In genomic region chr11:8467403-8468160, GRCm38 (mm10) we compare ENCODE assay signal across 8 mouse cellular contexts.
DNase-seq lines count a peak whose midpoint lies in the region; ATAC-seq and TF ChIP-seq lines count a peak whose summit lies in the region.

No protein-coding gene starts in this region.

- H3K9me3 ChIP-seq in kidney, embryonic 15.5 days (replicated peaks), result no peaks in the 10 kb centered on the region
- H3K9me3 ChIP-seq in hindbrain, embryonic 11.5 days (ENCODE audit: control insufficient read depth, low read length), result no peaks in the 10 kb centered on the region
- H3K9me3 ChIP-seq in midbrain, embryonic 11.5 days (ENCODE audit: control insufficient read depth, low read length), result no peaks in the 10 kb centered on the region

- TF ChIP-seq POLR2A in cortical plate, adult 2 months (IDR thresholded peaks at IDR 0.05; ENCODE audit: extremely low read depth, insufficient read depth, low read length), result 0 out of 2 replicates have a peak, but pooled peaks have one; percentile 11

- peaks cover 45% of the 10 kb centered on the region for H3K4me1 ChIP-seq in kidney, embryonic 15.5 days
- H3K4me1 ChIP-seq in cortical plate, adult 2 months (ENCODE audit: control insufficient read depth, insufficient read depth, low read length), result 0 out of 2 replicates have a peak, but pooled peaks cover 1% of the 10 kb centered on the region
- no peaks in the 10 kb centered on the region for H3K4me1 ChIP-seq in hindbrain, embryonic 11.5 days (replicated peaks; ENCODE audit: control insufficient read depth, insufficient read depth, low read length)
- H3K4me1 ChIP-seq in midbrain, embryonic 11.5 days (ENCODE audit: control insufficient read depth, insufficient read depth, low read length), result peaks cover 14% of the 10 kb centered on the region

- TF ChIP-seq CTCF in cortical plate, adult 2 months (IDR thresholded peaks at IDR 0.05; ENCODE audit: extremely low read depth, insufficient read depth, low read length), result no peak

- peaks cover 13% of the 10 kb centered on the region for H3K36me3 ChIP-seq in kidney, embryonic 15.5 days
- no peaks in the 10 kb centered on the region for H3K36me3 ChIP-seq in hindbrain, embryonic 11.5 days (ENCODE audit: control insufficient read depth, insufficient read depth, low read length)
- H3K36me3 ChIP-seq in midbrain, embryonic 11.5 days (ENCODE audit: control insufficient read depth, insufficient read depth, low read length), result no peaks in the 10 kb centered on the region

- H3K27me3 ChIP-seq in kidney, embryonic 15.5 days, result no peaks in the 10 kb centered on the region
- H3K27me3 ChIP-seq in hindbrain, embryonic 11.5 days (ENCODE audit: control insufficient read depth, insufficient read depth, low read length), result no peaks in the 10 kb centered on the region
- H3K27me3 ChIP-seq in midbrain, embryonic 11.5 days (ENCODE audit: control insufficient read depth, insufficient read depth, low read length), result 0 out of 2 replicates have a peak, but pooled peaks cover 2% of the 10 kb centered on the region

- peak overlapping the region; percentile 95 for H3K27ac ChIP-seq in kidney, embryonic 15.5 days
- peak overlapping the region; percentile 92 for H3K27ac ChIP-seq in cortical plate, adult 2 months (ENCODE audit: insufficient read depth, low read length)
- H3K27ac ChIP-seq in hindbrain, embryonic 11.5 days (ENCODE audit: low read depth, low read length), result no peak overlapping the region
- H3K27ac ChIP-seq in midbrain, embryonic 11.5 days (ENCODE audit: low read depth, low read length), result no peak overlapping the region

- ATAC-seq in kidney, embryonic 15.5 days (replicated peaks; ENCODE audit: low FRiP score), result peak; percentile 15; the same call in 1 of the 2 replicates
- ATAC-seq in hindbrain, embryonic 11.5 days (ENCODE audit: low FRiP score), result peak; percentile 20
- peak; percentile 41; the same call in 1 of the 2 replicates for ATAC-seq in midbrain, embryonic 11.5 days (ENCODE audit: low FRiP score)

- H3K9ac ChIP-seq in kidney, embryonic 15.5 days, result peak overlapping the region; percentile 50
- H3K9ac ChIP-seq in hindbrain, embryonic 11.5 days (ENCODE audit: low read depth, low read length), result no peak overlapping the region
- H3K9ac ChIP-seq in midbrain, embryonic 11.5 days (ENCODE audit: low read length), result peak overlapping the region; percentile 64

- WGBS in kidney, embryonic 15.5 days, result 13% methylated on average over 13 of the region's 13 CpGs
- WGBS in hindbrain, embryonic 11.5 days, result 30% methylated on average over 13 of the region's 13 CpGs
- WGBS in midbrain, embryonic 11.5 days, result 23% methylated on average over 13 of the region's 13 CpGs

- no peak for DNase-seq in kidney, adult 8-10 months
- DNase-seq in hindbrain, embryonic 11.5 days (ENCODE audit: low spot score), result peak; percentile 25
- DNase-seq in midbrain, embryonic 11.5 days (ENCODE audit: low spot score, missing footprints), result peak; percentile 84
- no peak for DNase-seq in thymus, postnatal 14 days
- DNase-seq in adrenal gland, adult (ENCODE audit: inconsistent age in 2 of 2, low spot score in 1 of 2), result no peak
- no peak for DNase-seq in adrenal gland, postnatal 36 days

- peak overlapping the region; percentile 53 for H3K4me3 ChIP-seq in kidney, embryonic 15.5 days (replicated peaks)
- H3K4me3 ChIP-seq in cortical plate, adult 2 months (ENCODE audit: insufficient read depth, low read length), result peak overlapping the region; percentile 49
- peak overlapping the region; percentile 19 for H3K4me3 ChIP-seq in hindbrain, embryonic 11.5 days (ENCODE audit: low read depth, low read length)
- peak overlapping the region; percentile 34; the same call in 1 of the 2 replicates for H3K4me3 ChIP-seq in midbrain, embryonic 11.5 days (ENCODE audit: low read depth, low read length)

- H3K4me2 ChIP-seq in kidney, embryonic 15.5 days, result peak overlapping the region; percentile 80
- peak overlapping the region; percentile 72 for H3K4me2 ChIP-seq in hindbrain, embryonic 11.5 days (replicated peaks; ENCODE audit: low read depth, low read length)
- peak overlapping the region; percentile 85 for H3K4me2 ChIP-seq in midbrain, embryonic 11.5 days

Comparison
In these comparisons a context has a peak if more than half of its experiments do, and no peak if none do; other contexts are left out.
1. H3K27ac ChIP-seq: peak in kidney, embryonic 15.5 days (single experiment) and cortical plate, adult 2 months (single experiment); none in hindbrain, embryonic 11.5 days (single experiment) and midbrain, embryonic 11.5 days (single experiment).
2. DNase-seq: peak in hindbrain, embryonic 11.5 days (single experiment) and midbrain, embryonic 11.5 days (single experiment); none in kidney, adult 8-10 months (0 of 2), thymus, postnatal 14 days (single experiment), adrenal gland, adult (0 of 2) and adrenal gland, postnatal 36 days (0 of 2).
3. Peak in every context shown above with its lines, with median percentiles within 50 percentile points of each other: ATAC-seq, H3K4me2 ChIP-seq and H3K4me3 ChIP-seq.